Mouse (Mus musculus) lung, embryonic 15.5 days (tissue): ENCODE data around the gene Lgals8. TPM values are rescaled to one million over a fixed set of nuclear protein-coding genes. Genes with fewer than 3 reads are reported as not detected.

ENCODE experiments used
- ATAC-seq: fragments of 200-750 bp; cut with Nextera tagmentation; 2 replicates; pipeline ENCODE4 v1.8.0; 2017; ENCODE audit warnings: moderate number of reproducible peaks, borderline replicate concordance; ENCODE audit not compliant: low FRiP score, low TSS enrichment; ENCODE audit errors: extremely low read depth
- H3K27ac ChIP-seq: fragments of 300-500 bp; sonication (generic); 2 replicates; pipeline ENCODE4 v1.5.1; 2015; ENCODE audit warnings: moderate library complexity, mild to moderate bottlenecking, inconsistent platforms
- H3K27me3 ChIP-seq: fragments of 300-500 bp; sonication (generic); 2 replicates; pipeline ENCODE4 v1.6.1; 2015; ENCODE audit warnings: inconsistent platforms
- H3K36me3 ChIP-seq: fragments of 300-500 bp; sonication (generic); 2 replicates; pipeline ENCODE4 v1.6.1; 2015; ENCODE audit warnings: inconsistent platforms
- H3K4me1 ChIP-seq: fragments of 300-500 bp; sonication (generic); 2 replicates; pipeline ENCODE4 v1.6.1; 2015; ENCODE audit warnings: inconsistent platforms
- H3K4me2 ChIP-seq: fragments of 300-500 bp; sonication (generic); 2 replicates; pipeline ENCODE4 v1.6.1; 2015; ENCODE audit warnings: inconsistent platforms, mild to moderate bottlenecking, moderate library complexity
- H3K4me3 ChIP-seq: fragments of 300-500 bp; sonication (generic); 2 replicates; pipeline ENCODE4 v1.5.1; 2015; ENCODE audit warnings: mild to moderate bottlenecking, inconsistent platforms
- H3K9ac ChIP-seq: fragments of 300-500 bp; sonication (generic); 2 replicates; pipeline ENCODE4 v1.6.1; 2015; ENCODE audit warnings: inconsistent platforms
- H3K9me3 ChIP-seq: fragments of 300-500 bp; sonication (generic); 2 replicates; pipeline ENCODE4 v1.6.1; 2016; ENCODE audit warnings: inconsistent platforms
- WGBS: fragments of 180-500 bp; shearing (Covaris S2); methylation state at CpG from one replicate; pipeline ENCODE4 v1.1.7; 2015; 5-methylcytosine and 5-hydroxymethylcytosine counted together
- polyA plus RNA-seq: library from polyadenylated mRNA; unstranded; fragments of >200 nt; fragmentation: Nextera tagmentation; extraction: Ambion mirVana; gene quantifications from 2 replicates; pipeline ENCODE4 v1.2.1, GENCODE M21; 2015

Gene Lgals8
- 25.1 and 28.6 TPM in 2 replicates for polyA plus RNA-seq

- H3K9ac ChIP-seq, result no peak within 1 kb of the TSS
- ATAC-seq, result no peak
- H3K27ac ChIP-seq, result no peak within 1 kb of the TSS
- no peak within 1 kb of the TSS for H3K4me2 ChIP-seq
- no peaks in the 10 kb centered on the region for H3K9me3 ChIP-seq
- 54% methylated on average over 1 of the region's 1 CpGs for WGBS
- no peaks in the 10 kb centered on the region for H3K27me3 ChIP-seq
- no peaks in the 10 kb centered on the region for H3K36me3 ChIP-seq
- H3K4me1 ChIP-seq, result peaks cover 7% of the 10 kb centered on the region; the same call in 1 of the 2 replicates
- no peak within 1 kb of the TSS for H3K4me3 ChIP-seq
These were observed at the start of gene Lgals8 for GRCm38 (mm10) chr13:12464844-12465243. Gene Lgals8, minus strand, starts transcription at chr13:12464944.

GRCm38 (mm10) chr13:12511189-12511965, 46.6 kb upstream of the Lgals8 start:
- H3K4me3 ChIP-seq, result no peak overlapping the region
- no peak overlapping the region for H3K4me2 ChIP-seq
- no peak overlapping the region for H3K27ac ChIP-seq
- 0 out of 2 replicates have a peak, but pooled peaks cover 2% of the 10 kb centered on the region for H3K4me1 ChIP-seq
- no peaks in the 10 kb centered on the region for H3K36me3 ChIP-seq
- H3K27me3 ChIP-seq, result no peaks in the 10 kb centered on the region
- WGBS, result 45% methylated on average over 9 of the region's 9 CpGs
- no peak for ATAC-seq
- H3K9me3 ChIP-seq, result no peaks in the 10 kb centered on the region
- no peak overlapping the region for H3K9ac ChIP-seq

- no peaks in the 10 kb centered on the region for H3K27me3 ChIP-seq
- H3K4me2 ChIP-seq, result no peak overlapping the region
- no peaks in the 10 kb centered on the region for H3K9me3 ChIP-seq
- H3K4me3 ChIP-seq, result no peak overlapping the region
- no peak overlapping the region for H3K9ac ChIP-seq
- 68% methylated on average over 6 of the region's 6 CpGs for WGBS
- no peak for ATAC-seq
- 0 out of 2 replicates have a peak, but pooled peaks cover 2% of the 10 kb centered on the region for H3K4me1 ChIP-seq
- H3K27ac ChIP-seq, result no peak overlapping the region
- no peaks in the 10 kb centered on the region for H3K36me3 ChIP-seq
These were observed 45.3 kb upstream of the Lgals8 start for GRCm38 (mm10) chr13:12510032-12510431.

- H3K4me2 ChIP-seq, result no peak overlapping the region
- H3K4me3 ChIP-seq, result no peak overlapping the region
- no peak for ATAC-seq
- 0 out of 2 replicates have a peak, but pooled peaks cover 6% of the 10 kb centered on the region for H3K4me1 ChIP-seq
- no peaks in the 10 kb centered on the region for H3K9me3 ChIP-seq
- no peak overlapping the region for H3K27ac ChIP-seq
- no peaks in the 10 kb centered on the region for H3K36me3 ChIP-seq
- H3K27me3 ChIP-seq, result no peaks in the 10 kb centered on the region
- no peak overlapping the region for H3K9ac ChIP-seq
- WGBS, result 82% methylated on average over 6 of the region's 6 CpGs
These were observed 42.7 kb upstream of the Lgals8 start for GRCm38 (mm10) chr13:12507426-12507825.

GRCm38 (mm10) chr13:12505359-12505758, 40.6 kb upstream of the Lgals8 start:
- ATAC-seq, result no peak
- H3K4me1 ChIP-seq, result 0 out of 2 replicates have a peak, but pooled peaks cover 4% of the 10 kb centered on the region
- no peaks in the 10 kb centered on the region for H3K9me3 ChIP-seq
- no peaks in the 10 kb centered on the region for H3K27me3 ChIP-seq
- H3K4me3 ChIP-seq, result no peak overlapping the region
- H3K4me2 ChIP-seq, result no peak overlapping the region
- no peaks in the 10 kb centered on the region for H3K36me3 ChIP-seq
- H3K27ac ChIP-seq, result no peak overlapping the region
- no peak overlapping the region for H3K9ac ChIP-seq
- WGBS, result 68% methylated on average over 3 of the region's 3 CpGs

- Histone ChIP-seq H3K27ac (no peak overlapping the region), H3K27me3 (no peaks in the 10 kb centered on the region), H3K9me3 (no peaks in the 10 kb centered on the region), H3K36me3 (no peaks in the 10 kb centered on the region), H3K4me3 (no peak overlapping the region), H3K4me1 (0 out of 2 replicates have a peak, but pooled peaks cover 4% of the 10 kb centered on the region), H3K4me2 (no peak overlapping the region), H3K9ac (no peak overlapping the region)
- 63% methylated on average over 11 of the region's 11 CpGs for WGBS
- ATAC-seq, result no peak
These were observed 38.6 kb upstream of the Lgals8 start for GRCm38 (mm10) chr13:12503238-12503751.

- no peaks in the 10 kb centered on the region for H3K36me3 ChIP-seq
- WGBS, result 24% methylated on average over 4 of the region's 4 CpGs
- H3K4me1 ChIP-seq, result 0 out of 2 replicates have a peak, but pooled peaks cover 4% of the 10 kb centered on the region
- H3K9me3 ChIP-seq, result no peaks in the 10 kb centered on the region
- H3K4me3 ChIP-seq, result no peak overlapping the region
- H3K4me2 ChIP-seq, result no peak overlapping the region
- ATAC-seq, result no peak
- no peak overlapping the region for H3K27ac ChIP-seq
- H3K27me3 ChIP-seq, result no peaks in the 10 kb centered on the region
- H3K9ac ChIP-seq, result no peak overlapping the region
These were observed 38.0 kb upstream of the Lgals8 start for GRCm38 (mm10) chr13:12502665-12503237.

GRCm38 (mm10) chr13:12499107-12499506, 34.4 kb upstream of the Lgals8 start:
- no peaks in the 10 kb centered on the region for H3K27me3 ChIP-seq
- no peak for ATAC-seq
- no peak overlapping the region for H3K4me2 ChIP-seq
- no peak overlapping the region for H3K27ac ChIP-seq
- no peak overlapping the region for H3K4me3 ChIP-seq
- no peaks in the 10 kb centered on the region for H3K9me3 ChIP-seq
- WGBS, result 89% methylated on average over 7 of the region's 7 CpGs
- H3K4me1 ChIP-seq, result 0 out of 2 replicates have a peak, but pooled peaks cover 4% of the 10 kb centered on the region
- no peak overlapping the region for H3K9ac ChIP-seq
- no peaks in the 10 kb centered on the region for H3K36me3 ChIP-seq

GRCm38 (mm10) chr13:12497809-12498208, 33.1 kb upstream of the Lgals8 start:
- no peak overlapping the region for H3K4me3 ChIP-seq
- no peak overlapping the region for H3K4me2 ChIP-seq
- no peaks in the 10 kb centered on the region for H3K36me3 ChIP-seq
- H3K27me3 ChIP-seq, result no peaks in the 10 kb centered on the region
- ATAC-seq, result peak; percentile 80; the same call in 1 of the 2 replicates
- WGBS, result 37% methylated on average over 8 of the region's 8 CpGs
- H3K9ac ChIP-seq, result no peak overlapping the region
- H3K9me3 ChIP-seq, result no peaks in the 10 kb centered on the region
- no peaks in the 10 kb centered on the region for H3K4me1 ChIP-seq
- H3K27ac ChIP-seq, result no peak overlapping the region

- 86% methylated on average over 9 of the region's 9 CpGs for WGBS
- Histone ChIP-seq H3K27me3 (no peaks in the 10 kb centered on the region), H3K36me3 (no peaks in the 10 kb centered on the region), H3K27ac (no peak overlapping the region), H3K4me3 (no peak overlapping the region), H3K9ac (no peak overlapping the region), H3K9me3 (no peaks in the 10 kb centered on the region), H3K4me1 (no peaks in the 10 kb centered on the region), H3K4me2 (no peak overlapping the region)
- no peak for ATAC-seq
These were observed 30.0 kb upstream of the Lgals8 start for GRCm38 (mm10) chr13:12494750-12495149.

- Histone ChIP-seq H3K27ac (no peak overlapping the region), H3K4me2 (no peak overlapping the region), H3K27me3 (no peaks in the 10 kb centered on the region), H3K36me3 (no peaks in the 10 kb centered on the region), H3K9ac (no peak overlapping the region), H3K9me3 (no peaks in the 10 kb centered on the region), H3K4me3 (no peak overlapping the region), H3K4me1 (no peaks in the 10 kb centered on the region)
- ATAC-seq, result no peak
- WGBS, result 86% methylated on average over 3 of the region's 3 CpGs
These were observed 27.8 kb upstream of the Lgals8 start for GRCm38 (mm10) chr13:12492515-12492914.

GRCm38 (mm10) chr13:12485640-12486039, 20.9 kb upstream of the Lgals8 start:
- no peaks in the 10 kb centered on the region for H3K9me3 ChIP-seq
- H3K4me1 ChIP-seq, result no peaks in the 10 kb centered on the region
- H3K9ac ChIP-seq, result no peak overlapping the region
- H3K4me3 ChIP-seq, result no peak overlapping the region
- ATAC-seq, result no peak; the same call in 1 of the 2 replicates
- no peak overlapping the region for H3K4me2 ChIP-seq
- no peaks in the 10 kb centered on the region for H3K27me3 ChIP-seq
- no peak overlapping the region for H3K27ac ChIP-seq
- no peaks in the 10 kb centered on the region for H3K36me3 ChIP-seq
- 78% methylated on average over 7 of the region's 7 CpGs for WGBS
